Mouse (Mus musculus) adrenal gland (tissue): ENCODE measurements around the gene Galnt2.

Source experiments
- intact Hi-C: fragments of 180-260 bp; cut with DNase I; formaldehyde crosslinking; loops from one replicate; pipeline ENCODE4 v1.15.1; 2025

Gene Galnt2

DNA sequence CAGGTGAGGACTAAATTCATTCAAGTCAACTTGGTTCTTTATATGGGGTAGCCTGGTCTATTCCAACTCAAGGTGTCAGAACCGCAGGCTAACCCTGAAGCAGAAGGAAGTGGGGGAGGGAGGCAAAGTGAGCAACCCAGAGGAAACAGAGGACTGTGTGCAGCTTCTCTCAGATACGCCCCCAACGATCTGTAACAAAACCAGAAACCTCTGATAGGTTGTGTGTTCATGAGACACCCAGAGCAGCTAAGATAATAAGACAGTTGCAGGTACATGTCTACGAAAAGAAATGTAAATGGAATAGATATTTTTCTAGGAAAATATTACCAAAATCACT lies 88.1 kb downstream of the Galnt2 start:
- intact Hi-C loops = no loop called here

DNA sequence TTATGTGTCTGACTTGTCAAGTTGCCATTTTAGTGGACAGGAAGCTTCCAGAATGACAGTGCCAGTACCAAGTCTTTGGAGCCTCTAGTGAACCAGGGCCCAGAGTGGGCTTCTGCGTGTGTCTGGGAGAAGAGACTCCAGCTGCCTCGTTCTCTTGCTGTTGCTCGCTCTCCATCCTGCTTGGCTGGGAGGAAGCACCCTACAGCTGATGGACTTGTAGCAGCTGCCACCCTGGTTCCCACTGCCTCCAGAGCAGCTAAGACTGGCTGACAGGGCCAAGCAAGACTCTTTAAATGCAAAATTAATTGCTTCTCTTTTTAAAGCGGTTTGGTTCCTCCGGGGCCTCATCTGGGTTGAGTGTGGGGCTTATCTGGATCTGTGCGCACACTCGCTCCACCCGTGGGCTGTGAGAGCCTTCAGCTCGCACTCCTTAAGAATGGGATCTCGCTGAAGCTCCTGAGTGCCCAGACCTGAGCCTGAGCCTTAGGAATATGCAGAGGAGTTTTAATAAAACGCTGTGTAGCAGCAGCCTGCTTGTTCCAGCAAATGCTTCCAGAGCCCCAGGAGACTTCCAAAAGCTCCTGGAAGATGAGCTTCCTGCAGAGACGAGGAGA lies 90.1 kb downstream of the Galnt2 start:
- intact Hi-C loops = no loop called here

DNA sequence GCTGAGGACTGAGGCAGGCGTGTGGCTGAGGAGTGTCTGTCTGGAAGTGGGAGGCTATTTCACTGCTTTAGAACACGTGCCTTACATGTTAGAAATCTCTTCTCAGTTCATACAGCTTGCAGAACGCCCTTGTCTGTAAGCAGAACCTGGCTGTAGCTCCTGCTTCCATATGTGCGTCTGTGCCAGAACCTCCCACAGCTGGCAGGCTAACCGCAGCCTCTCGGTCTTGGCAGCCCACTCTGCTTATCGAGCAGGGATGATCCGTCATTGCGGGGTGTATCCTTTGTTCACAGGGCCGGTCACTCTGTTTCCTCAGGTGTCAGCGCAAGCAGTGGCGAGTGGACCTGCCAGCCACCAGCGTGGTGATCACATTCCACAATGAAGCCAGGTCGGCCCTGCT lies 92.2 kb downstream of the Galnt2 start:
- intact Hi-C loops = no loop called here

DNA sequence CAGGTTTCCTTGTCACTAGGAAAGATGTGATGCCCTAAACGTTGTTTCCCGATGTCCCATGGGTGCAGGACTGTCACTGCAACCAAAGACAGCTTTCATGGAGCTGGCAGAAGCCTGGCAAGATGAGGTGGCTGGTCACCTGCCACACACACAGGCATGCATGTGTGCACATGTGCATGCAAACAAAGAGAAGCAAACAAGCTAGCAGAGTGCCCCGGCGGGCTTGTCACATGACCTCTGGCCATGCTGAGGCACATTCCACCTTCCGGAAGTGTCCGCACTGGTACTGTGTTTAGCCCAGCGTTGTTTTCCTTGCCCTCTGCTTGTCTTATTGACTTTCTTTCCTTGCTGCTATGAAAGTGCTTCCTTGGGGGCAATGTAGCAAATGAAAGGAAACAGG lies 97.1 kb downstream of the Galnt2 start:
- intact Hi-C loops = no loop called here

DNA sequence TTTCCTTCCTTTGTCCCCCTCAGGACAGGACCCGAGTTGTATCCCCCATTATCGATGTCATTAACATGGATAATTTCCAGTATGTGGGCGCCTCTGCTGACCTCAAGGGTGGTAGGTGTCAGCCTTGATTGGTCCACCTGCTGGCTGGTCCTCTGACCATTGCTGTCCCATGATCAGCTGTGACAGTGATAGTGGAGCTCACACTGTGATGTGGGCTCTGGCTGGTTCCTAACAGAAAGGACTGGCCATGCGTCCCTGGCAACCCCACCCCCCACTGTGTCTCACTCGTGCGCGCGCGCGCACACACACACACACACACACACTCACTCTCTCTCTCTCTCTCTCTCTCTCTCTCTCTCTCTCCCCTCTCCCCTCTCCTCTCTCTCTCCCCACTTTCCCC lies 98.5 kb downstream of the Galnt2 start:
- intact Hi-C loops = no loop called here

DNA sequence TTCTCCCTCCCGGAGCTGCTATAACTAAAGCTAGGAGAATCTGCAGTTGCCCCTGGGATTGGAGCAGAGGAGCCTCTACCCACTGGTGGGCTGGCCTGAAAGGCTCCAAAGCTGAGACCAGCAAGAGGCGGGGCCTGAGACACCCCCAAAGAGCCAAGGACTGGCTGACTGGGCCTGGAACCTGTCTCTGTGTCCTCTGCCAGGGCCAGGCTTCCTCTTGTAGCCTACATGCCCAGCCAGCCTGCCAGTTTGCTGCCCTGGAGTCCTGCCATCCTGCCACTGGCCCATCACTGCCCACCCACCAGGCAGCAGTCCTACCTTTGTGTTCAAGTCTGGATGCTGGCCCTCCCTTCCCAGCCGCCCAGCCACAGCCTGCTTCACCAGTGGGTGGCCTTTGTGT lies 99.2 kb downstream of the Galnt2 start:
- intact Hi-C loops = no loop called here

DNA sequence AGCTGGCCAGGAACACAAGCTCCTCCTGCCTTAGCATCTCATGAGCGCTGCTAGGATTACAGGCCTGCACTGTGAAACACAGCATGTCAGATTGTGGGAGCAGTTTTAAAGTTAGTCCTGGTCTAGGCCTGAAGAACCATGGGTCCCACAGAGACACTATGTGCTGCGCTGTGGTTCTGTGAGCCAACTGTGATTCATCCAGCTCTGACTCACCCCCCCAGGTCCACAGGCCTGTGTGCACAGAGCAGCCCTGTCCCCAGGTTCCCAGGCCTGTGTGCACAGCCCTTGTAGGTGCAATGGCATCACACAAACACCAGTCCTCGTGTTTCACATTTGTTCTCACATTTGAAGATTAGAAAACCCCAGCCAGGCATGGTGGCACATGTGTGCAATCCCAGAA lies 99.9 kb downstream of the Galnt2 start:
- intact Hi-C loops = no loop called here

DNA sequence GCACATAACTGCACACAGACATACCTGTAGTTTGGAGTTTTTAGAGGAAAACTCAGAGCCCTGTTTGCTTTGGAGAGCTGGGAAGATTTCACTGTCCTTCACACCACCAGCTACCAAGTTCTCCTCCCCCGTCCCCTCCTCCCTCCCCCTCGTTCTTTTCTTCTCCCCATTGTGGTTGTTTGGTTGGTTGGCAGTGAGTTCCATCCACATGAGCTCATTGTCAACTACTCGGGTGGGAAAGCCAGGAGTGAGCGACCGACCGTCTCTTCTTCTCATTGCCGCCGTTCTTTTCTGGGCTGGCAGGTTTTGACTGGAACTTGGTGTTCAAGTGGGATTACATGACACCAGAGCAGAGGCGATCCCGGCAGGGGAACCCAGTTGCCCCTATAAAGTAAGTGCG lies 100.5 kb downstream of the Galnt2 start:
- intact Hi-C loops = no loop called here

DNA sequence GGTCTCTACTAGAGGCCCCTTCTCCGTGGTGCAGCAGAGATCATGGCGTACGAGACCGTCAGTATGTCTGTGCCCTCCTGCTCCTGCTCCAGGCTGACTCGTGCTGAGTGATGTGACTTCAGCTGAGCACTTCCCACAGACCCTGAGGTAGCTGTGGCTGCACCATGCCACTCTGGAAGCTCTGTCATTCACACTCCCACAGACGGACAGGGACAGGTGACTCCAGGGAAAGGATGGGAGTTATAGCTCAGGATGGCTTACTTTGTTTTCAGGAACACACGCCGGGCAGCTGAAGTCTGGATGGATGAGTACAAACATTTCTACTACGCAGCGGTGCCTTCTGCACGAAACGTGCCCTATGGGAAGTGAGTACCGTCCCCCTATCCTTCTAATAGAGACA lies 105.1 kb downstream of the Galnt2 start:
- intact Hi-C loops = loop anchor here (5.0 kb wide), 1 partner anchor 104 kb away; the partner anchor contains the start of gene Galnt2

DNA sequence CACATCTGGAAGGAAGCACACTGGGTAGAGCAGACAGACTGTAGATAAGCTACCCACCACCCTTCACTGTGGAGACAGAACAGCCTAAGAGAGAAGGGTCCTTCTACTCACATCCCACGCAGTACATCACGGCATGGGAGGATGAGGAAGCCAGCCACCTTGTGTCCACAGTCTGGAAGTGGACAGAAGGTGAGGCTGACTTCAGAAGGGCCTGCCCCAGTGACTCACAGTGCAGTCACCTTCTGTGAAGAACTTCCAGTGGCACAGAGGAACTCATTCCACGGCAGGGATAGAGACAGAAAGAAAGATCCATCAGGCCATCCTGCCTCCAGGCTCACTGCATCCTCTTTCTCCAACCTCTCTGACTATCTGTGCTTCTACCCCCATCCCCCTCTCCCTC lies 108.6 kb downstream of the Galnt2 start:
- intact Hi-C loops = loop anchor here (5.0 to 10.0 kb wide), 2 partner anchors 107 to 415 kb away; partner anchors contain the start of gene Galnt2

DNA sequence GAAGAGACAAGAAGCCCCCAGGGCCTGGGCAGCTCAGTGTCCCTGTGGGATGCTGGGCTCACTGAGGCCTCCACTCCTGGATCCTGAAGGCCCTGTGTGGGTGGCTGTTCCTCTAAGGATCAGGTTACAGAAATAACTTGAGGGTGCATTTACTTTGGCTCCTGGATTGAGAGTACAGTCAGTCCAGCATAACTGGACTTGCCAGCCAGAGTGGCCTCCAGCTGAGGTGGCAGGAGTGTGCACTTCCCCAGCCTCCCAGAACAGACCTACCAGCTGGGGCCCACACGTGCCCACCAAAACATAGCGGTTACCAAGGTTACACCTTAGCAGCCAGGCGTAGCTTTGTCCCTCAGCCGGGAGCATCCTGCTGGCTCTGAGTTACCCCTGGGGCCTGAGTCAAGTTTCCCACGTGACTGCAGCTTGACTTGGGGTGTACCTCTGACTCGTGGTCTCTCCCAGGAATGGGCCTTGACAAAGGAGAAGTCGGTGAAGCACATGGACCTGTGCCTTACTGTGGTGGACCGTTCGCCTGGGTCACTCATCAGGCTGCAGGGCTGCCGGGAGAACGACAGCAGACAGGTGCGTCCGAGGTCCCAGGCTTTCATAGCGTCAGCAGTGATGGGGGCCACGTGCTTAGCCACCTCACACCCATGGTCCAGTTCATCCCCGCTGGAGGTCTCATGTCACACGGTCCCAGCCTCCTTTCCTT lies 109.3 kb downstream of the Galnt2 start:
- intact Hi-C loops = loop anchor here (10.0 kb wide), 1 partner anchor 416 kb away; no protein-coding TSS in a partner anchor

DNA sequence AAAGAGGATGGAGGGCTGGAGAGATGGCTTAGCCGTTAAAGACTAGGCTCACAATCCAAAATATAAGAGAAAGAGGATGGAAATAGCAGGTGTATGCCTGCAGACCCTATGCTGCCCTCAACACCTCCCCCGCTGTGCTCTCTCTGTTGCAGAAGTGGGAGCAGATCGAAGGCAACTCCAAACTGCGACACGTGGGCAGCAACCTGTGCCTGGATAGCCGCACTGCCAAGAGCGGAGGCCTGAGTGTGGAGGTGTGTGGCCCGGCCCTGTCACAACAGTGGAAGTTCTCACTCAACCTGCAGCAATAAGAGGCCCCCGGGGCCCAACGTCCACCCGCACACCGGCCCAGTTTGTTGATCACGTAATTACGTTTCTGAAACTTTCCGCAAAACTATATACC lies 112.0 kb downstream of the Galnt2 start:
- intact Hi-C loops = loop anchor here (10.0 kb wide), 1 partner anchor 418 kb away; no protein-coding TSS in a partner anchor

DNA sequence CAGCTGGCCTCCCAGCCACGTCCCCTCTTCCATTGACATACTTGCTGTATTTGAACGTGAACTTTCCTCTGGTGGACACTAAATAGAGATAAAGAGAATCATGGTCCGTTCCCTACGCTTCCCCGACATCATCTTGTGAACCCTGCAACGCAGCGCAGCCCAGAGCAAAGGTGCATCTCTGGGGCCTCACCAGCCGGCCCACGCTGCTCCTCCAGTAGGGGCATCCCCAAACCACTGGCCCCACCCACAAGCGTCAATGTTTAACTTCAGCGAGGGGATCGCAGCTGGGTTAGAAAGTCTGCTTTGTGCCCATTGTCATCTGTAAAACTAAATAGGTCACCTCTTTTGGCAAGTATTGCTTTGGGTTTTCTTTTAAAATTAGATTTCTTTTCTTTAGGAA lies 112.8 kb downstream of the Galnt2 start:
- intact Hi-C loops = loop anchor here (10.0 kb wide), 1 partner anchor 419 kb away; no protein-coding TSS in a partner anchor

DNA sequence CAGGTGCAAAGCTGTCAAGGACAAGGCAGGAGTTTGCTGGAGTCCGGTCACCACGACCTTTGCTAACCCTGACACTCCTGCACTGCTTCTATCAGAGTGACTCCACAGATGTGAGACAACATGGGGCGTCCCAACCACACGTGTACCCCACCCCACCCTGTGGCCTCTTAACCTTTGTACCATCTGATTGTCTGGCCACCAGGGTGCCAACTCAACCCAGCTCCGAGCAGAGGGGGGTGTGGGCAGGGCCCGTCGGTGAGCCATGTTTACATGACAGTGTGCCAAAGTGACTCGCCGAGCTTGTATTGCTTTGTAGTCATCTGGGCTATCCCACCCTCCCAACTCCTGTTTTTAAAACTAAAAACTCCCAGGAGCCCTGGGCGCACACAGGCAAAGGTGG lies 113.9 kb downstream of the Galnt2 start:
- intact Hi-C loops = loop anchor here (10.0 kb wide), 1 partner anchor 420 kb away; no protein-coding TSS in a partner anchor

DNA sequence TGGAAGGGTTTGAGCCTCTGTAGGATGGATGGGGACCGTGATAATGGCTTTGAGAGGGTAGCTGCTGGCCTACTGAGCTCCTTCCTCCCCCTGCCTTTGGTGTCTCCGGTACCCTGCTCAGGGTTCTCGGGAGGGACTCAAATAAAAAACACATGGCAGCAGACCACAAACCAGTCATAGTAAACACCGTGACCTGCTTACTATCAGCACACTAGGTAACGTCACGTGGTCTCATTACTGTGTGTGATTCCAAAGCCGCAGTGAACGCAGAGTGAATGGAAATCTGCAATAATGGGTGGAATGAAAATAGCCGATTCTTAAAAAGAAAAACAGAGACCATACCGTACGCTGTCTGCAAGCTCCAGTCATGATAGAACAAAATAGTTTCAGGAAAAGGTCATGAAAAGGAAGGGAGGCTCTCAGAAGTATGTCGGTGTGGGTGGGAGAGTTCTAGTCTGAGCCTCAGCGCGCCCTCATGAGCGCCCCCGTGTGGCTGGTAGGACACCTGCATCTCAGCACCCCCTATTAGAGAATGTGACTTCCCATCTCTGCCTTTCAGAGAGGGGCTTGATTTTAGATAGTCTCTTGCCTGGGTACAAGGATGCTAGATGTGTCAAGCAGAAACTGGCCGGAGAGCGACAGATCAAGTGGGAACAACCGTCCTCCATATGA lies 115.8 kb downstream of the Galnt2 start:
- intact Hi-C loops = loop anchor here (10.0 kb wide), 1 partner anchor 422 kb away; no protein-coding TSS in a partner anchor

DNA sequence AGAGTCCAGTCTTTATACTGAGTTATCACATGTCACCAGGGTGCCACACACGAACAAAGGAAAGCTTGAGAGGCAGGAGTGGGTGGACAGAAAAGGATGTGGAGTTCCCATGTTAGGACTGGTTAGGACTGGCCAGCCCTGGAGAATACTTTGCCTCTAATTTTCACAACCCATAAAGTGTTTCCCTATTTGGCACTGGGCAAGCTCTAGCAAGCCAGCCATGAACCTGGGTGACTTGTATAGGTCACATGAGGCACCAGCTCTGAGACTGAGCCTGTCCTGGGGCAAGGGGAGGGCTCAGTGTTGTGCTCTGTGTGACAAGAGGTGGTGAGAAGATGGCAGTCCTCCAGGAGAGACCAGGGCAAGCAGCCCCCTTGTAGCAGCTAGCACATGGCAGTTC lies 116.9 kb downstream of the Galnt2 start:
- intact Hi-C loops = loop anchor here (10.0 kb wide), 1 partner anchor 423 kb away; no protein-coding TSS in a partner anchor

DNA sequence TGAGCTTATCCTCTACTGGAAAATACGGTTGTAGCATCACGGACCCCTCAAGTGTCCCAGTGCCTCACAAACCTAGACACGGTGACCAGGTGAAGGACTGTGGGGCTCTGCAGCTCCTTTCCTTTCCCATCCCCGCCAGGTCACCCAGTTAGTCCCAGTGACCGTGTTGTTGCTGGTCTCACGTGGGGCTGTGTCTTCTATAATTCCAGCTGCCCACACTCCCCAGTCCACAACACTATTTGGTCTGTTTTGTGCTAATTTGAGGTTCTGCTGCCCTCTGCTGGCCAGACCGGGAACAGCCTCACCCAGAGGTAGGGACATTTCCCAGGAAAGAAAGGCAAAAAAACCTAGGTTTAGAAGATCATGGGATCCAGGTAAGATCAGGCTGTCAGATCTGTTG lies 118.5 kb downstream of the Galnt2 start:
- intact Hi-C loops = loop anchor here (1.0 to 10.0 kb wide), 3 partner anchors 297 to 557 kb away; no protein-coding TSS in a partner anchor

DNA sequence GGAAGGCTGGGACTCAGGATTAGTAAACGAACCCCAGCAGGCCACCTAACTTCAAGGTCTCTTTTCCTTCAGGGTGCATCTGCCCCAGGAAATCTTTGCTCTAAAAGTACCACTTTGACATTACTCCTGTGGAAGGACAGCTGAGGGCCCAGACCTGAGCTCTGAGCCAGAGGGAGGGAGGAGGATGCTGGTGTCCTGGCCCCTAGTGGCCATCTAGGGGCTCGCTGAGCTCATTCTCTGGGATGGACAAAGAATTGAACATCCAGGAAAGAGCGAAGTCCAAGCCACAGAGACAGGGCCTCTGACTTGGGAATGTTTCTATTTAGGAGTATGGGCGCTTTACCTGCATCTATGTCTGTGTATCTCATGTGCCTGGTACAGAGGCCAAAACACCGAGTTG lies 120.4 kb downstream of the Galnt2 start:
- intact Hi-C loops = loop anchor here (5.0 kb wide), 1 partner anchor 559 kb away; no protein-coding TSS in a partner anchor

DNA sequence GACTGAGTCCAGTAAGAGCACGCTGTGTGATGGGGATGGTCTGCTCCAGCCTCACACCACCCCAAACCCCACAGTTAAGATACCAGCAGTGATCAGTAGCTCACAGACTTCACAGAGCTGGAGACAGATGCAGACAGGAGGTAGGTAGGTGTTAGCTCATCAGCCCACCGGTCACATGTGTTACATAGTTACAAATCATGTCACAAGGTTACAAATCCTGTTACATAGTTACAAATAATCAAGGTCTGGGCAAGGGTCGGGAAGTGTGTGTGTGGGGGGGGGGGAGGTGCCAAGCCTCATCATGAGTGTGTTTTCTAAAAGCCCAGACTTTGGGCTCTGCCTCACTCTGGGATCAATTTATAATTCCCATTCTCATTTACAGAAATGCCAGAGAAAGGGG lies 129.7 kb downstream of the Galnt2 start:
- intact Hi-C loops = no loop called here

DNA sequence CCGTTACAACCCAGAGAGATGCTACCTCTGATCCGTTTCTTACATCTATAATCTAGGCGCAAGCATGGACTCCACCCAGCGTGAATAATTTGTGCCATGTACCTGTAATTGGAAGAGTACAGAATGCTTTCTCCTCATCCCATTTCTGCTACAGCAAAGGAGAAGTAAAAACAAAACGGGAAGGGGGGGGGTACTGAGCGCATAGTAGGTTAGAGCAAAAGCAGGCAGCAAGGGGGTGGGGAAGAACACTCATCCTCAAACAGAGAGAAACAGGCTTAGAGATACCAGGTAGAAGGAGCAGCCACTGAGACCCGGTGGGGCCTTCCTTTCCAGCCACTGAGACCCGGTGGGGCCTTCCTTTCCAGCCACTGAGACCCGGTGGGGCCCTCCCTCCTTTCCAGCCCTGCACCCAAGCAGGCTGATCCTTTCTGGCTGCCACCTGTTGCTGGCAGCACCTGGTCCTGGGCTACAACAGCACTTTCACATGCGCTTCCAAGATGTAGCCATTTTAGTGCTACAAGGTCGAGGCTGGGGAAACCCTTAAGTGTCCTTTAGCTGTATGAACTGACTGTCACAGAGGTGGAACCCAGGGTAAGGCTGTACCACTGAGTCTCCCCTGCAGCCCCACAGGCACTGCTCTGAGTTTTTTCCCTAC lies 130.7 kb downstream of the Galnt2 start:
- intact Hi-C loops = no loop called here

DNA sequence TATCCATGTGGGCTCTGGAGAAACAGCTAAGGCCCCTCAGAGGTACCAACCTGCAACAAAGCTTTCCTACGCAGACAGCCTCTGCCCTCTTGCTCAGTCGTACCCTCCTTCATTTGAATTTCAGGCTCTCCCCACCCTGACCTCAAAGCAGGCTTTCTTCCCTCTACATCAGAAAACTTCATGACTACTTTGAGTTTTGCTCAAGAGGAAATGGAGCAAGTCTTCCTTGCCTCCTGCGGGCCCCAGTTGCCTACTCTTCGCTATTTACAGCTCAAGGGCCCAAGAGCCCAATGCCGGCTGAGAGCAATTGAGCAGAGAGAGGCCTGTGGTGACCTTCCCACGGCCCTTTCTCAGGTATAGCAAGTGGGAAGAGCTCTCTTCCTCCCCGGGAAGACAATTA lies 131.4 kb downstream of the Galnt2 start:
- intact Hi-C loops = no loop called here

DNA sequence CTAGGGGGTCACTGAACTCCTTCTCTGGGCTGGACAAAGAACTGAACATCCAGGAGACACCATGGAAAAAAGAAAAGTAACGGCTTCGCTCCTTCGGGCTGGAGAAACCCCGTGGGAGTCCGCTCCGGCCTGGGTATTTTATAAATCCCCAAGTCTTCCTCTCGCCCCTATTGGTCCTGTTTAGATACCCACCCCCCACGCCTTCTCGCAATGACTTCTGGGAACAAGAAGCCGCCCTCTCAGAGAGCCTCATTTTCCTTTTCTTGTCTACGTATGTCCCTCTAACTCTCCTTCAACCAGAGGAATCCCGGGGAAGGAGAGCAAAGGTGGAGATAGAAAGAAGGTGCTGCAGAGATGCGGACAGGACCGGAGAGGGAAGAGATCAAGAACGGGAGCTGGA lies 132.1 kb downstream of the Galnt2 start:
- intact Hi-C loops = no loop called here
